In the genomic region with DNA sequence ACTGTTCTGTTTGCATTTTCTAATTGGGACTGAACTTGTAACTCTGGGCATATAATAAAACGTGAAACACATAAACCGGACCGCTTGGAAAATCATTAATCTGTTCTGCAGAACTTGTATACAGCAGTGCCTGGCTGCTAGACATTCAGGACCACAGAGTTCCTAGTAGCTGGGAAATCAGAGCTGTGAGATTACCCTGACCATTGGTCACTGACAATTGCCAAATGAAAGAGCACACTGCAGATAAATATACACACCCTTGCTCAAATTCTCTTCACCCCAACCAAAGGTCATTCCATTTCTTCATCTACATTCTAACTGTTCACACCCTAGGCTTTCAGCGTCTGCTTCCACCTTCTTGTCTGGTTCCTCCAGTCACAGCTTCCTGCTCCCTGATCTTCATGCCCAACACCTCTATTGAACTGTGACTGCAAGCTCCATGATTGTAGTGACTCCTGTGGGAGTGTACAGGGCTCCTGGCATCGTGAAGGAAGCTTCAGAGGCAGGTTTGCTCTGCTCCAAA, we compare ENCODE assay signal across 31 mouse cellular contexts. TPM values are rescaled to one million over a fixed set of nuclear protein-coding genes. Genes with fewer than 3 reads are reported as not detected.
"Had no signal": no experiment of that assay in that cellular context is flagged by ENCODE, and none has a peak within 500 bp of the region (broad histone marks: within the 10 kb centered on the region; RNA-seq: fewer than 3 reads in every experiment).

No protein-coding gene starts in this region.

- H3K9me3 ChIP-seq: heart, embryonic 10.5 days; hindbrain, embryonic 12.5 days; limb, embryonic 13.5 days; limb, embryonic 15.5 days; liver, embryonic 13.5 days; liver, embryonic 15.5 days had no signal

- H3K27ac ChIP-seq: gastrocnemius, adult 2 months; heart, embryonic 10.5 days; hindbrain, embryonic 10.5 days; hindbrain, embryonic 12.5 days; hindbrain, embryonic 14.5 days; kidney, embryonic 15.5 days; kidney, postnatal 0 days; limb, embryonic 13.5 days; limb, embryonic 15.5 days; liver, embryonic 13.5 days; liver, embryonic 15.5 days had no signal

- H3K4me2 ChIP-seq: heart, embryonic 12.5 days; hindbrain, embryonic 12.5 days; hindbrain, embryonic 14.5 days; kidney, embryonic 15.5 days; limb, embryonic 13.5 days; limb, embryonic 15.5 days; liver, embryonic 13.5 days; liver, embryonic 15.5 days had no signal

- H3K4me3 ChIP-seq: gastrocnemius, adult 2 months; heart, embryonic 10.5 days; heart, embryonic 12.5 days; hindbrain, embryonic 10.5 days; hindbrain, embryonic 12.5 days; kidney, embryonic 15.5 days; limb, embryonic 13.5 days; limb, embryonic 15.5 days; liver, embryonic 13.5 days; liver, embryonic 15.5 days had no signal

- H3K27me3 ChIP-seq: hindbrain, embryonic 12.5 days; kidney, embryonic 15.5 days; limb, embryonic 13.5 days; limb, embryonic 15.5 days; liver, embryonic 13.5 days; liver, embryonic 15.5 days had no signal

- H3K9ac ChIP-seq: heart, embryonic 12.5 days; hindbrain, embryonic 12.5 days; hindbrain, embryonic 14.5 days; kidney, embryonic 15.5 days; limb, embryonic 13.5 days; limb, embryonic 15.5 days; liver, embryonic 13.5 days; liver, embryonic 15.5 days had no signal

- H3K4me1 ChIP-seq: hindbrain, embryonic 10.5 days; hindbrain, embryonic 12.5 days; kidney, embryonic 15.5 days; limb, embryonic 13.5 days; limb, embryonic 15.5 days; liver, embryonic 13.5 days; liver, embryonic 15.5 days had no signal

- DNase-seq: gastrocnemius, adult 2 months; gastrocnemius, postnatal 10 days; gastrocnemius, postnatal 25 days; heart, postnatal 10 days; heart, postnatal 4 days; kidney, adult 11 months; kidney, adult 2 months; kidney, adult 9 months; kidney, postnatal 14 days; kidney, postnatal 36 days; layer of hippocampus, adult 9-11 months; layer of hippocampus, postnatal 36 days; left cerebral cortex, postnatal 4 days; liver, embryonic 13.5 days had no signal

- H3K36me3 ChIP-seq: heart, embryonic 10.5 days; heart, embryonic 12.5 days; hindbrain, embryonic 10.5 days; hindbrain, embryonic 12.5 days; kidney, embryonic 15.5 days; limb, embryonic 13.5 days; limb, embryonic 15.5 days; liver, embryonic 13.5 days; liver, embryonic 15.5 days had no signal

- ATAC-seq: hindbrain, embryonic 16.5 days; inflammation-experienced regulatory T-cells, adult 6 months had no signal

RNA-seq across cellular contexts. Expression of a gene that starts 2.7 kb away (rescaled TPM):
- polyA plus RNA-seq: frontal cortex, adult 2 months; heart, embryonic 10.5 days; heart, embryonic 12.5 days; hindbrain, embryonic 10.5 days; hindbrain, embryonic 12.5 days; hindbrain, embryonic 14.5 days; hindbrain, embryonic 16.5 days; inflammation-experienced regulatory T-cells, adult 6 months; kidney, adult 2 months; kidney, embryonic 15.5 days; kidney, postnatal 0 days; large intestine, adult 2 months; limb, embryonic 11.5 days; limb, embryonic 13.5 days; limb, embryonic 15.5 days; liver, embryonic 13.5 days; liver, embryonic 15.5 days had no signal

RNA-seq across cellular contexts. Expression of a gene that starts 32.5 kb away (rescaled TPM):
- polyA plus RNA-seq: frontal cortex, adult 2 months; heart, embryonic 10.5 days; heart, embryonic 12.5 days; heart, embryonic 14.5 days; heart, embryonic 16.5 days; hindbrain, embryonic 10.5 days; hindbrain, embryonic 12.5 days; hindbrain, embryonic 14.5 days; hindbrain, embryonic 16.5 days; inflammation-experienced regulatory T-cells, adult 6 months; kidney, embryonic 15.5 days; kidney, postnatal 0 days; large intestine, adult 2 months; limb, embryonic 11.5 days; limb, embryonic 13.5 days; limb, embryonic 15.5 days had no signal

RNA-seq across cellular contexts. Expression of a gene that starts 50.7 kb away (rescaled TPM):
- polyA plus RNA-seq: frontal cortex, adult 2 months; heart, embryonic 10.5 days; heart, embryonic 12.5 days; heart, embryonic 14.5 days; heart, embryonic 16.5 days; hindbrain, embryonic 10.5 days; hindbrain, embryonic 12.5 days; hindbrain, embryonic 14.5 days; hindbrain, embryonic 16.5 days; inflammation-experienced regulatory T-cells, adult 6 months; kidney, adult 2 months; kidney, embryonic 15.5 days; kidney, postnatal 0 days; large intestine, adult 2 months; limb, embryonic 11.5 days; limb, embryonic 13.5 days; limb, embryonic 15.5 days; liver, embryonic 13.5 days; liver, embryonic 15.5 days had no signal
